Mouse (Mus musculus) frontal cortex, postnatal 10 days (tissue): ENCODE measurements around the gene Flii.

Source experiments
- DNase-seq, 2 experiments: peaks; one replicate each; pipeline ENCODE4 v3.0.0; 2022; ENCODE audit warnings: low spot score in 2 of 2, mixed read lengths in 1 of 2

Flii gene

DNA sequence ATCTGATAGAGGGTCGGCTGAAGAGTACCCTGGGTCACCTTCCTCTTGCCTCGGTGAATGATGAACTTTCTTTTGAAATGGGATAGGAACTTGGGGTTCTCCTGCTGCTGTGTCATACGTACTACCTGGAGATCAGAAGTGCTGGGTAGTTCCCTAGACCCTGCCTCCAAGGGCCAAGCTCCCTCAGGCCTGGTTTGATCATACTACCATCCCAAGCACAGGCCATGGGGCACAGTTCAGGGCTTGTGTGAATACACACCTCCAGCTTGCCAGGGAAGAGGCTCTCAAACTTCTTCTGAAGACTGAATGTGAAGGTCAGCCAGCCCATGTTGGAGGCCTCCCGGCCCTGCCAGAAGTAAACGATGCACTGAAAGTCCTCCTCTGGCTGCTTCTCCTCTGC is 11.2 kb downstream of the Flii start:
- DNase-seq, result no peak

DNA sequence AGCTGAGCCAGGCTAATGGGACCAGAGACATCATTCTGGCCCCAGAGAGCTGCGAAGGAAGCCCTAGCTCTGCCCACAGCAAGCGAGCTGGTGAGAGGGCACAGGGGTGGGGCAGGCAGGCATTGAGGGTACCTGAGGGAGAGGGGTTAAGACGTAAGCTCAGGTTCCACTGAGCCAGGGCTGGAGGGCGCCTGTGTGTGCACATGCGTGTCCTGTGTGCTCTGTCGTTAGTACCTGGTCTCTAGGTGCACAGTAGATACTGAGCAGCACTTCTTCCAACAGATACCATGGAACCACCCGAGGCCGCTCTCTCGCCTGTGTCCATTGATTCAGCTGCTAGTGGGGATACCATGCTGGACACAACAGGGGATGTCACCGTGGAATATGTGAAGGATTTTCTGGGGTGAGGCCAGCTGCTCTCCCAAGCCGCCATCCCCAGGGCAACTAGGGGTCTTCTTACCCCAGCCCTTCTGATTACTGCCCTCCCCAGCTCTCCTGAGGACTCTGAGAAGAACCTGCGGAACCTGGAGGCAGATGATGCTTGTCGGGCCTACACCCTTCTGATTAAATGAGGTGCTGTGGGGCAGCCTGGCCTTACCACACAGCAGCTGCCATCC is 14.3 kb downstream of the Flii start:
- DNase-seq, result peak in 1 of 2 experiments; percentile 5

DNA sequence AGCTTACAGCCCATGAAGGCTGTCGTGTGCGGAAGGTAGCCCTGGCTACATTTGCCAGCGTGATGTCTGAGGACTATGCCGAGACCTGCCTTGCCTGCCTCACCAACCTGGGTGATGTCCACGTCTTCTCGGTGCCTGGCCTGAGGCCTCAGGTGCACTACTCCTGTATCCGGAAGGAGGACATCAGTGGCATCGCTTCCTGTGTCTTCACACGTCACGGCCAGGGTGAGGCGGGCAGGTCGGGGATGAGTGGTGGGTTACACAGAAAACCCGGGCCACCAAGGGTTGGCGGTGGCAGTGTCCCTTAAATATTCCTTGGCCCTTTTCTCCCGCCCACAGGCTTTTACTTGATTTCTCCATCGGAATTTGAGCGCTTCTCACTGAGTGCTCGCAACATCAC is 15.0 kb downstream of the Flii start:
- no peak for DNase-seq

DNA sequence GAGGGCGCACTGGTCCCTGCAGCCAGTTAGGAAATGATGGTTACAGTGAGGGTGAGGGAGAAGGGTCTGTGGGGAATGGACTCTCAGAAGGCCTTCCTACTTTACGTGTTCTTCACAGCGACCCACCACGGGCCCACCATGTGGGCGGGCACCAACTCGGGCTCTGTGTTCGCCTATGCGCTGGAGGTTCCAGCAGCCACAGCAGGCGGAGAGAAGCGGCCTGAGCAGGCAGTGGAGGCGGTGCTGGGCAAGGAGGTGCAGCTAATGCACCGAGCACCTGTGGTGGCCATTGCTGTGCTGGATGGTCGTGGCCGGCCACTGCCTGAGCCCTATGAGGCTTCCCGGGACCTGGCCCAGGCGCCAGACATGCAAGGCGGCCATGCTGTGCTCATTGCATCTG is 15.8 kb downstream of the Flii start:
- DNase-seq, result no peak

DNA sequence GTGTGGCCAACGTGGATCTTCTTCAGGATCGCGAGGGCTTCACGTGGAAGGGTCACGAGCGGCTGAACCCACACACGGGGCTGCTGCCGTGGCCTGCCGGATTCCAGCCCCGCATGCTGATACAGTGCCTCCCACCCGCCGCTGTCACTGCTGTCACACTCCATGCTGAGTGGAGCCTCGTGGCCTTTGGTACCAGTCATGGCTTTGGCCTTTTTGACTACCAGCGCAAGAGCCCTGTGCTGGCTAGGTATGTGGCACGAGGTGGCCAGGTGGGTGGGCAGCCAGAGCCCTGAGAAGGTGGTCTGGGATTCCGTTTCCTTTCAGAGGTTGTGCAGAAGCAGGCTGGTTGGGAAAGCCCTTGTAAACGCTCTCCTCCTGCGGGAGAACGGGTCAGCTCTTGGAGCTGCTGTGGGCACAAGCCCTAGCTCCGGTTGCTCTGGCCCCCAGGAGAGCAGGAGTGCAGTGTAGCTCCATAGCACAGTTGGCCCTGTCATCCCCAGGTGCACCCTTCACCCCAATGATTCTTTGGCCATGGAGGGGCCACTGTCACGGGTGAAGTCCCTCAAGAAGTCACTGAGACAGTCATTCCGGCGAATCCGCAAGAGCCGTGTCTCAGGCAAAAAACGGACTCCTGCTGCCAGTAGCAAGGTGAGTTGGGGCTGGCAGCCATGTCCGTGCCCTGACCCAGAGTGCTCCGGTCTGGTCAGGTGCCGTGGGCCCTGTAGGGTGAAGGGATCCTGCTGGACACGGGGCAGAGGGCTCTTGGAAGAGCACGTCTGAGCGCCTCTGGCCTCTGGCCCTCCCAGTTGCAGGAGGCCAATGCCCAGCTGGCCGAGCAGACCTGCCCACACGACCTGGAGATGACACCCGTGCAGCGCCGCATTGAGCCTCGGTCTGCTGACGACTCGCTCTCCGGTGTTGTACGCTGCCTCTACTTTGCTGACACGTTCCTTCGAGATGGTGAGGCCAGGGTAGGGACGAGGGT is 17.3 kb downstream of the Flii start:
- DNase-seq, result peak in 1 of 2 experiments; percentile 5

DNA sequence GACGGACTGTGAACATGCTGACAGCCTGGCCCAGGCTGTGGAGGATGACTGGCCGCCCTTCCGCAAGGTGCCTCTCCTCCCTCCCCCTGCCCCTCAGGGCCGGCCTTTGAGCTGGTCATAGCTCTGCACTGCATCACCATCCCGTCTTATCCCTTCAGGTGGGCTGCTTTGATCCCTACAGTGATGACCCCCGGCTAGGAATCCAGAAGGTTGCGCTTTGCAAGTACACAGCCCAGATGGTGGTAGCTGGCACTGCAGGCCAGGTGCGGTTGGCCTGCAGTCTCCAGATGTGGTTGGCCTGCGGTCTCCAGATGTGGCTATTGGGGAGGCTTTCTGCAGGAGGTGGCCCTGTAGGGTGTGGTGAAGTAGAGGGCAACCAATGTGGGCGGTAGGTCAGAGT is 18.4 kb downstream of the Flii start:
- DNase-seq, result peak in 1 of 2 experiments; percentile 4

DNA sequence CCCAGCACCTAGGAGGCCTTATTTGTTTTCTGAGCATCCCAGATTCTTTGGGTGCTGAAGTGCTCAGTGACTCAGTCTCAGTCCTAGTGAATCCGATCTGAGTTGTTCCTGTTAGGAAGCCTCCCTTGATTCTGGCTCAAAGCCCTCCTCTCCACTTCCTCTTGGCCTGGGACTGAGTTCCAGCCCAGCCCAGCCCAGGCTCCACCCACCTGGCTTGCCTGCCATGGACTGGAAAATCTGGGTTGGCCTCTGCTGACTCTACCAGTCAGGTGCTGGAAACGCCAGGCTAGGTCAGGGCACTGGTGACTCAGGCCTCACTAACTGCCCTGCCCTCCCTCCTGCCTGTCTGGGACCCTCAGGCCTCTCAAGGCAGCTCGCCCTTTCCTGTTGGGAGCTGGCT is 19.4 kb downstream of the Flii start:
- DNase-seq, result peak; percentile 14 to 31

DNA sequence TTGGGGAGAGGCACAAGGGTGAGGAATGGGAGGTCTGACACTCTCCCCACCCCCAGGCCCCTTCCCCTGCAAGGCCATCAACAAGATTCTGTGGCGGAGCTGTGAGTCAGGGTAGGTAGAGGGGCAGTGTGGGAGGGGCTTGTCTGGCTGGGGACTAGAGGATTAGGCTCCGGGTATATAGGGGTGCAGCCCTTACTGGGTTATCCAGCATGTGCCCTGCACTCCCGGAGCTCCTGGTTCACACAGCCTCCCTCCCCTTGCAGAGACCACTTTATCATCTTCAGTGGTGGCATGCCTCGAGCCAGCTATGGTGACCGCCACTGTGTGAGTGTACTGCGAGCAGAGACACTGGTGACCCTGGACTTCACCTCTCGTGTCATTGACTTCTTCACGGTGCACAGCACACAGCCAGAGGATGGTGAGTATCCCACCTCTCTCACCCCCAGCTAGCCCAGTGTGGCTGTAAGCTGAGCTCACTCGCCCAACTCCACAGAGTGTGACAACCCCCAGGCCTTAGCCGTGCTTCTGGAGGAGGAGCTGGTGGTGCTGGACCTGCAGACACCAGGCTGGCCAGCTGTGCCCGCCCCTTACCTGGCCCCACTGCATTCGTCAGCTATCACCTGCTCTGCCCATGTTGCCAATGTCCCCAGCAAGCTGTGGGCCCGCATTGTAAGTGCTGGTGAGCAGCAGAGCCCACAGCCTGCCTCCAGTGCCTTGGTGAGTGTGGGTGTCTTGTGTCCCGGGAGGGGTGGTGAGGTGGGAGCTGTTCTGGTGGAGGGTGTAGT is 20.2 kb downstream of the Flii start:
- DNase-seq, result peak in 1 of 2 experiments; percentile 7

DNA sequence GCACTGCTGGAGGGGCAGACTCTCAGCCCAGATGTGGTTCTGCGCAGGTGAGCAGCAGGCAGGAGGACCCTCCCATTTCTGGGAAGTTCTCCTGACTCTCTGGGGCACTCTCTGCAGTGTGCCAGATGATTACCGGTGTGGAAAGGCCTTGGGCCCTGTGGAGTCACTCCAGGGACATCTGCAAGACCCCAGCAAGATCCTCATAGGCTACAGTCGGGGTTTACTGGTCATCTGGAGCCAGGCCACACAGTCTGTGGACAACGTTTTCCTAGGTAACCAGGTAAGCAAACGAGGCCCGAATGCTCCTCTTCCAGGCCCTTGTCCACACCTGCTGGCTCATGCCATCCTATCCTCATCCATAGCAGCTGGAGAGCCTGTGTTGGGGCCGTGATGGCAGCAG is 21.0 kb downstream of the Flii start:
- peak in 1 of 2 experiments; percentile 4 for DNase-seq

DNA sequence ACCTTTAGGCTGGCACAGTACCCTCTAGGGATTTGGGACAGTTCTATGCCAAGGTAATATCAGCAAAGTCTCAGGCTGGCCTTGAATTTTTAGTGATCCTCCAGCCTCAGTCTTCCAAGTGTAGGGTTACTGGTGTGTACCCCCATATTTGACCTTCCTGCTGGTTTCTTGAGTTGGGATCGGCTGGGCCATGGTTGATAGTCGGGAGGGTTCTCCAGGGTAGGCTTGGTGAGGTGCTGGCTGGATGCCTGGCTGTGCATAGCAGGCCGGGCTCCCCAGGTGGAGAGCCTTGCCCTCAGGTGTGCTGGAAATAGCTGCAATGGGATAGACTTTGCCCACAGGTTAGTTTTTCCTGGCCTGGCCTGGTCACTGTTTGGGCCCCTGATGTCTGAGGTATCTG is 21.8 kb downstream of the Flii start:
- DNase-seq, result peak in 1 of 2 experiments; percentile 4

DNA sequence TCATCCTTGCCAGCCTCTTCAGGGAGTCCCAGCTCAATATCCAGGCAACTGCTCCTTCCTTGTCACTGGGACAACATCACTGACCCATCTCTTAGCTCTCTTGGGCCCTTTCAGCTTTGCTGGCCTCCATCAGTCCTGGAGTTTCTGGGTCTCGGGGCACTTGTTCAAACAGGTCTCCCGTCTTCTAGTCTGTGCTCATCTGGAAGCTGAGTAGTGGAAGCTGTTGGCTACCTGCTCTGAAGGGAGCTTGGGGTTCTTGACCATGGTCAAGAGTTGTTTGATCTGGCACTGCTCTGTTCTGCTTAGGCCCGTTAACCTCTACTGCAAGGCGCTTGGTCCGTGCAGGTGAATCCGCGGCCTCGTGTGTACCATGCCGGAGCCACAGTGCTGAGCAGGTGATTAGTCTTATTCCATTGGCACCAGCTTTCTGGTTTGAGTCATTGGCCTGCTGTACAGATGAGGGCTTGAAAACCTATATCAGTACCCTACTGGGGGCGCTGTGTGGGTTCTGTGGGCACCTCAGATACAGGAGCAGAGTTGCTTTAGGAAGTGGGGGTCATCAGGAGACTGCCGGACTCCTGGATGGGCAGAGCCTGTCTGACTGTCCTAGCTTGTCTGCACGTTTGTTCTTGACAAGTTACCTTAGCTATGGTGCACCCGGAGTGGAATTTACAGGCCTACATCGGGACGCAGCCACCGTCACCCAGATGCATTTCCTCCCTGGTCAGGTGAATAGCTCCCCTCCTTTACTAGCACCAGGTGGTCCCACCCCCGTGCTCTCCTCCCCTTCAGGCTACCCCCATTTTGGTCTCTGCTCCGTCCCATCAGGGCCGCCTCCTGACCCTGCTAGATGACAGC is 22.8 kb downstream of the Flii start:
- DNase-seq, result peak in 1 of 2 experiments; percentile 5

DNA sequence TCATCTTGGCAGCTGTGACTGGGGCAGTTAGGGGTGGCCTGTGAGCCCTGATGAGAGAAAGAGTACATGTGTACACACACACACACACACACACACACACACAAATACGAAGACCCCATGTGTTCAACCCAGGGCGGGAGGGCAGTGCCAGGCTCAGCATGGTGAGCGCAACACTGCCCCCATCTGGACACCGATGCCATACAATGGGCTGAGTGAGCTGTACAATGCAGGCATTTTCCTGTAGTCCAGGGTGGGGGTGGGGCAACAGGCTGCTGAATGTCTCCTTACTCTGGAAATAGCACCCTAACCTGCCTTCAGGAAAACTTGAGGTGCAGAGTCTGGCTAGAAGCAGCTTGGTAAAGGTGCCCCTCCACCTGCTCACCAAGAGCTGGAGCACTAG is 23.9 kb downstream of the Flii start:
- DNase-seq, result peak; percentile 58 to 60

DNA sequence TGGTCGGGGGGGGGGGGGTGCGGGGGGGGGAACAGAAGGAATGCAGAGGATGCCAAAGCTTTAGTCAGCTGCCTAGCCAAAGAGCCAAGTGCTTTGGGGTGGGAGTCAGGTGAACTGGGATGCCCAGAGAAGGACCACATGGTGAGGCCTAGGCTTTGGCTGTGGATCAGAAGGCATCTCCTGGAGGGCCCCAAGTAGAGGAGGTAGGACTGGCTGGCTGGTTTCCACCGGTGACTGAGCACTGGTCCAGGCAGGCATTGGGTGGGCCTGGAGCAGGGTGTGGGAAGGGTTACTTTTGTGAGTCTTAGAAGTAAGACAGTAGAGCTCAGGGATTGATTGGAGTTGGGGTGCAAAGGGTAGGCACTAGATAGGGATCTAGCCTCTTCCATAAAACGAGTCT is 25.5 kb downstream of the Flii start:
- DNase-seq, result peak in 1 of 2 experiments; percentile 7

DNA sequence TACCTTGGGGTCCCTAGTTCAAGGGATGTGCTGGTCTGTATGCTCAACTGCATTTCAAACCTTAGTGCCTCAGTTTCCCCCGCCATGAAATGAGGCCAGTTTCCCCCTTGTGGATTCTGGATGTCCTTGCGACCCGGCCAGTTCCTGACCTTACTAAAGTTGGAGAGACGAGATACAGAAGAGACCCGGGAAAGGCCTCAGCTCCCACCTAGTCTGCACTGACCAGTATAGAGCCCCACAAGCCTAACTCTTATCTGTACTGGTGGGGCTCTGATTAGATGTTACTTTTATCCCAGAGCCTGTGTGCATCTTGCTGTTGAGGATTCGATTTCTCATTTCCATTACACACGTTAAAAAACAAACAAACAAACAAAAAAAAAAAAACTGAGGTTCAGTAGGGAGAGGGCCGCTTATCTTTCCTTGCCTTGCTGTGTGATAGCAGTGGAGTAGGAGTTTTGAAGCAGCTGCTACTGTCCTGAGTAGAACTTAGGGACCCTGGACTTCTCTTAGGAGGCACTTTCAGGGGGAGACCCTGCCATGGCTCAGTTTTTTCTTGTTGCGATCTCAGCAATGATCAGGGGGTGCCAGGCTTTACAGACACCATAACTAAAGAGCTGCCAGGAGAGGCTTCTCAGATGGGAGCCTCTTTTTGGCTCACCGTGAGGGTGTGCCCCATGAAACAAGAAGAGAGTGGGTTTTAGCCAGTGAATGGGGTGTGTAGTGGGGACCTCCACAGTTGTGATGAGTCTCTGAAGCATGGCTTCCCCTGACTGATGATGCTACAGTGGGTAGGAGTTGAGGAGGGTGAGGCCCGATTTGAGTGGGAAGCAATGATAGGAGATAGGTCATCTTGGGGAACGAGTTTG is 26.5 kb downstream of the Flii start:
- DNase-seq, result peak in 1 of 2 experiments; percentile 5

DNA sequence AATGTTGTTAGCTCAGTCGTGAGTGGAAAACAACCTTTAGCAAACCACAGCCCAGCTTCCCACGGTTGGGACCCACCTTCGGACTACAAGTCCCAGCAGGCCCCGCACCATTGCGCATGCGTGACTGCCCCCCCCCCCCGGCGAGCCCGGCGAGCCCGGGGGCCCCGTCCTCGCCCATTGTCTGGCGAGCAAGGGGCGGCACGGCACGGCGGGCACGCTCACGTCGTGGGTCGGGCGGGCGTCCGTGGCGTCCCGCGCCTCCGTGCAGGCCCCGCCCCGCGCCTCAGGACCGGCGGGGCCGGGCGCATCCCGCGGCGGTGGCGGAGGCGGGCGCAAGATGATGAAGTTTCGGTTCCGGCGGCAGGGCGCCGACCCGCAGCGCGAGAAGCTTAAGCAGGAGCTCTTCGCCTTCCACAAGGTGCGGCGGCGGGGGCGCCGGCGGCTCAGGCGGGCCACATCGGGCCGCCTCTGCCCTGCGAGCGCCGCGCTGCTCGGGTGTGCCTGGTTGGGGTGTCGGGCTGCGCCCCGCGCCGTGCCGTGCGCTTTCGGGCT is 27.5 kb downstream of the Flii start, which contains the start of gene Llgl1:
Gene Llgl1 (plus strand): TSS at position 200 of the 552 bp plus-strand sequence.
- peak; percentile 78 to 84 for DNase-seq

DNA sequence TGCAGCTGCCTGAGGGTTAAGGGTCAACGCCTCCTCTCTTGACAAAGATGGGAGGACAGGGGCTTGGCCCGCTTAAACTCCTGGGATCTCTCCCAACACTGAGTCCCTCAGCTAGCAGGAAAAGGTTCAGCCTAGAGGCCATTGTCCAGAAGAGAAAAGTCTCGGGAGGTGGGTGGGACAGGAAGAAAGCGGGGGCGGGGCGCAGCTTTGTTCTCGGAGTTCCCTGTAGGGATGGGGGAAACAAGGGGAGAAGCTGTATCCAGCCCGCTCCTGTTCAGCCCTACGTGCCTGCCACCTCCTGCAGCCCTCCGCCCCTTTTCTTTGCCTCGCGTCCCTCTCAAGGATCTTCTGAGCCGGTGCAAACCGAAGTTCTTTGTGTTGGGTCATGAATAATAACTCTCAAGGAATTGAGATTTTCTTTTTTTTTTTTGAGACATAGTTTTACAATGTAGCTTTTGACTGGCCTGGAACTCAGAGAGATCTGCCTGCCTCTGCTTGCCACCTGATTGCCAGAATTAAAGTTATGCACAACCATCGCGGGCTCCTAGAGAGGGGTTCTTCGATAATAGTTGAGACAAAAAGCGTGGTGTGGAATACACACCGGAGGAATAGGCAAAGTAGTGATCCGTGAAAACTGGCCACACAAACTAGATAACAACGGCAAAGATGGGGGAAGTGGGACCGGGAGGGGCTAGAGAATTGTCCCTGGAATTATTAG is 28.1 kb downstream of the Flii start:
- DNase-seq, result peak; percentile 26 to 56

DNA sequence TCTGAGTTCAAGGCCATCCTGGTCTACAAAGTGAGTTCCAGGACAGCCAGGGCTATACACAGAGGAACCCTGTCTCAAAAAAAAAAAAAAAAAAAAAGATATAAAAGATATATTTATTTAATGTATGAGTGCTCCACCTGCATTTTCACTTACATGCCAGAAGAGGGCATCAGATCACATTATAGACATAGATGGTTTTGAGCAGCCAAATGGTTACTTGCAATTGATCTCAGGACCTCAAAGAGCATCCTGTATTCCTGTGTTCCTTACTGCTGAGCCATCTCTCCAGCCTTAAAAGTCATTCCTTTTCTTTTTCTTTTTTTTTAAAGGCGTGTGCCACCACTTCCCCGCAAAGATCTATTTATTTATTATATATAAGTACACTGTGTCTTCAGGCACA is 29.5 kb downstream of the Flii start:
- DNase-seq, result no peak

DNA sequence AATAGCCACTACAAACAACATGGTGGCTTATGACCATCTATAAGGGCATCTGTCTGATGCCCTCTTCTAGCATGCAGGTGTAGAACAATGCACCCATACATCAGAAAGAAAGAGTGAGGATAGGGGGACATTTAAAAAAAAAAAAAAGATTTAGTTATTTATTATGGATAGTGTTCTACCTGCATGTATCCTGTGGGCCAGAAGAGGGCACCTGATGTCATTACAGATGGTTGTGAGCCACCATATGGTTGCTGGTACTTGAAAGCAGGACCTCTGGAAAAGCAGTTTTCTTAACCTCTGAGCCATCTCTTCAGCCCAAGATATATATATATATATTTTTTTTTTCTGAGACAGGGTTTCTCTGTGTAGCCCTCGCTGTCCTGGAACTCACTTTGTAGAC is 30.9 kb downstream of the Flii start:
- no peak for DNase-seq
